Mouse (Mus musculus) kidney, postnatal 4 days (tissue): Measurements from ENCODE around the gene Cenpo.
A peak's percentile ranks its signal among the peaks of the same experiment; 100 is the strongest.
"Not testable (repeated sequence)": the region's sequence is repeated elsewhere in the genome, so short reads cannot be mapped to it uniquely, and the experiment has no call there.

Source experiments
- DNase-seq, 2 experiments: peaks; one replicate each; pipeline ENCODE4 v3.0.0; 2021; ENCODE audit warnings: mixed read lengths in 2 of 2

Gene Cenpo

DNA sequence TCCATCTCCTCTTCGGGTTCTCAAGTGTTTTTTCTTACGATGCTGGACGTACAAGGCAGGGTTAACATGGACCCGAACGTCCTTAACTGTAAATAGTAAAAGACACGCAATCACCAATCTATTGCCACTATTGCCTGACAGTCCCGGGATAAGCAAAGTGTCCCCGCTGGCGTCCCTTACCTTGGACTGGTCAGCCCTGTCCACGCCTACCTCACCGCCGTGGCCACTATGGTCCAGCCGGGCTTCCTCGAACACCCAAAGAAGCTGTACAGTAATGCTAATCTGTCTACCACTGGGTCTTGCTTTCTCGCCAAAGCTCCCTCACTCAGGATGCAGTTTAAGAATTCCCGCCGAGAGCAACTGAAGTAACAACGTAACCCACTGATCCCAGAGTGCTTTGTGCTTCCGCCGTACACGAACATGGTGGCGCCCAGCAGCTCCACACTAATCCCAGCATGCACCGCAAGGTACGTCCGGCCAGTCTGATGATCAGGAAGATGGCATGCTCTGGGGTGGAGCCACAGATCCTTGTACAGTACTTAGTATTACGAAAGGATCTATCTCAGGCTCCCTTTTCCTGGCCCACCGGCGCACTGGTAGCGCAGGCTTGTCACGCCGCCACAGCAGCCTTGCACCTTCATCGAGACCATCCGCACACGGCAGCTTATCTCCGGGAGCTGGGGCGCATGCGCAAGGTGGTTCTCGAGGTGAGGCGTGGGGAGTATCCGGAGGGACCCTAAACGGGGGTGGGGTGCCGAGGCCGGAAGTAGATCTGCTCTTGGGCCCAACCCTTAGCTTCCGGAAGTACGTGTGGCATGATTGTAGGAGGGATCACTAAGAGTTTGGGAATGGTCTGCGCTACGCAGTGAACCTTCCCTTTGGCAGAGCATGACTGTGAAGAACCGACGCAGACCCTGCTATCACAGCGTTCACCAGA is at the start of gene Cenpo, which contains the start of gene Ptrhd1:
Gene Cenpo (minus strand): TSS at position 723 of the 937 bp plus-strand sequence.
Gene Ptrhd1 (plus strand): TSS at position 456 of the 937 bp plus-strand sequence.
- peak; percentile 96 to 97 for DNase-seq

GRCm38 (mm10) chr12:4279878-4280277 is 45.8 kb upstream of the Cenpo start:
- DNase-seq = no peak

DNA sequence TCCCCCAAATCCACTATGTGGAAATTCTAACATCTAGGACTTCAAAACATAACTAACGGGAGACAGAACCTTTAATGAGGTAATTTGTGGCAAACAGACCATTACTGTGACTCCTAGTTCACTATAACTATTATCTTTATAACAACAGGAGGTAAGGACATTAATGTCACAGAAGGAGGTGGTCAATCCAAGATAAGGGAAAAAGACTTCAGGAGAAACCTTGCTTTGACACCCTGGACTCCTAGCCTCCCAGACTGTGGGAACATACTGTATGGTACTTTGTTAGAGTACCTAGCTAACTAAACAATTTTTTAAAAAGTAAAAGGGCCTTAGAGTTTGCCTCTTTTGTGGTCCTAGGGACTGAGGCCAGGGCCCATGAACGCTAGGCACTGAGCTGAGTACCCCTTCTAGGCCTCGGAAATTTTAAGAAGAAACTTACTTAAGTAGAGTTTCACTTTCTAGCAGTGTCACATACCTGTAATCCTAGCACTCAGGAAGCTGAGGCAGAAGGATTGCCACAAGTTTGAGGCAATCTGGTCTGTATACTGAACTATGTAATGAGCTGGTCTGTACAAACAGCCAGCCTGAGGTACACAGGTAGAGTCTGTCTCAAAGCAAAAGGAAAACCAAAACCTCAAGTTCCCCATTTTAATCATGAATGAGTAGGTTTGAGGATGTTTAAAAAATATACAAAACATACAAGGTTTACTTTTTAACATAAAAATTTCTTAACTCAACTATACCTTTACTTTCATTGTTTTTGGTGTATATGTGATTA is 45.1 kb upstream of the Cenpo start:
- DNase-seq = no peak

DNA sequence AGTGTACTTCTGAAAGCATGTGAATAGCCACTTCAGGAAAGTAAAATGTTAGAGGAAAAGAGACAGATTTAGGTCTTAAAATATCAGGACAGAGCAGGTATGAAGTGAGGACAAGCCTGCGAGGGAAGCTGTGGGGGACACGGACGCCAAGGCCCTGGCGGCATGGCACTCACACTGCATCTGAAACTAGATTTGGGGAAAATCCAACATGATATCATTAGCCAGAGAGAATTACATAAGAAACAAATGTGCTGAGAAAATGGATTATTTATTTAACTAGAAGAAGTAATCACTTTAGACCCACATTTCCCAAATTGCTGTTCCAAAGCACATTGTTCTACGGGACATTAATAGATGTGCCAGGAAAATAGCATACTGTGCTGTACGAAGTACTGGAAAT is 37.0 kb upstream of the Cenpo start:
- no peak for DNase-seq

GRCm38 (mm10) chr12:4267765-4268164 is 33.7 kb upstream of the Cenpo start:
- DNase-seq = peak; percentile 31 to 35

GRCm38 (mm10) chr12:4252742-4253655 is 18.9 kb upstream of the Cenpo start:
- DNase-seq = no peak

DNA sequence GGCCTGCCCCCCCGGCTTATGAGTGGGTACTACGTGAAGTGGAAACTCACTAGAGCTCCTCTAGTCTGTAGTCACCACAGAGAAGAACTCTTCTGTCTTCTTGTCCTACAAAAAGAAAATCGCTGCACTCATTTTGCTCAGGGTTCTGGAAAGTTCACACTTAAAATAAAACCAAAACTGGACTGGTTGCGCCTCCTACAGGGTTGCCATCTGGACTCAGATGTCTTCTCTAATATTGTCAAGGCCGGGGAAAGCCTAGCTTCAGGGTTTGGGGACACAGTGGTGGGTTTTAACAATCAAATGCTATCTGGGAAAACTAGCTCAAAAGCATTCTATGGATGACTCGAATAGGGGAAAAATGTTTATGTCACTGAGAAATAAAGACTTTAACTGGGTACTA is 15.7 kb upstream of the Cenpo start:
- DNase-seq = no peak

- DNase-seq = no peak
Observed at GRCm38 (mm10) chr12:4245742-4246141, 11.6 kb upstream of the Cenpo start.

GRCm38 (mm10) chr12:4243805-4244204 is 9.7 kb upstream of the Cenpo start:
- DNase-seq = no peak

DNA sequence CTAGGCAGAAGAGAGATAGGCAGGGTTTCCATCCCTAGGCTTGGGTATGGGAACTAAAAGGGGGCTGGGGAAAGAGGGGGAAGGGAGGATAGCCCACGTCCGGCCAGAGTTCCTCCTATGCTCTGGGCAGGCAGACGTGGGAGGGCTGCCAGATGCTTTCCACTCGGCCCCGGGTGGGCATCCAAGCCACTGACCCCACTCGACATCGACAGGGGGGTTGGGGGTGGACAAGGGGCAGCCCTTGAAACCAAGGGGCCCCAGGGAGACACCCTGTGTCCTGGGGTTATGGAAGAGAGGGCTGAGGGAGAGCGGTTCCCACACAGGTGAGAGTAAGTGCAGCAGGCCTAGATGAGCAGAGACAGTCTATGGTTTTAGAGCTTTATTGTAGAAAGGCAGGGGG is 6.2 kb upstream of the Cenpo start:
- not testable (repeated sequence) for DNase-seq

GRCm38 (mm10) chr12:4237481-4237880 is 3.4 kb upstream of the Cenpo start:
- DNase-seq = no peak

GRCm38 (mm10) chr12:4232777-4233176 is 1.3 kb downstream of the Cenpo start:
- DNase-seq = no peak

DNA sequence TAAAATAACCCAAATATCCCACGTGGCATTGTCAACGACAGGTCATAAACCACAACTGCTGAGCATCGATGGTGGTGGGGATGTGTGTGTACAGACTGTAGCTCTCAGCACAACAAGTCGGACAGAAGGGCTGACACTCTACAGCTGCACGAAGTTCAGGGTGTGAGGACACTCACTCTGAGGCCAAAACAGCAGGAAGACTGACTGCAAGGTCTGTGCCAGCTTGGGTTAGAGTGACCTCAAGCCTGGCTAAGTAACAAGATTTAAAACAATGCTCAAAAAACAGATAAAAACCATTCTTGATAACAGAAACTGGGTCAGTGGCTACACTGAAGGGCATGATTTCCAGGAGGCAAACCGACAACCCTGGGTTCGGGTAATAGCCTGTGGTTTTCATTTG is 3.9 kb downstream of the Cenpo start:
- DNase-seq = no peak

DNA sequence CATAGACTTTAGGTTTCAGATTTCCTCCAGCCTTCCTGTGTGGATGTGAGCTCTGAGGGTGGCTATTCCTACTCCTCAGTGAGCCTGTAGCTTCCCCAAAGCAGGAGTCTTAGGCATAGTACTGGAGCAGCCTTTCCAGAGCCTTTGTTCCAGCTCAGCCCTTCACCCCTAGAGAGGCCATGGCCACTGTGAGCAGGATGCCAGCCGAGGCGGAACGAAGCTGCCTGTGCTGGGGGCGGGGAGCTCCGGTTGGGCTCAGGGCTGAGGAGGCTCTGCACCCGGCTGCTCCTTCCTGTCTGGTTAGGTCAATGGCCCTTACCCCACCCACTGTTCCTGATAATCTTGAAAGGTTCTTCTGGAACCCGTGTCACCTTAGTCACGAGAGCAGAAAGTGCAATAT is 21.2 kb downstream of the Cenpo start:
- peak; percentile 71 to 82 for DNase-seq

GRCm38 (mm10) chr12:4211174-4211573 is 22.9 kb downstream of the Cenpo start:
- DNase-seq = peak; percentile 54 to 62

GRCm38 (mm10) chr12:4209196-4209595 is 24.9 kb downstream of the Cenpo start:
- DNase-seq = no peak

DNA sequence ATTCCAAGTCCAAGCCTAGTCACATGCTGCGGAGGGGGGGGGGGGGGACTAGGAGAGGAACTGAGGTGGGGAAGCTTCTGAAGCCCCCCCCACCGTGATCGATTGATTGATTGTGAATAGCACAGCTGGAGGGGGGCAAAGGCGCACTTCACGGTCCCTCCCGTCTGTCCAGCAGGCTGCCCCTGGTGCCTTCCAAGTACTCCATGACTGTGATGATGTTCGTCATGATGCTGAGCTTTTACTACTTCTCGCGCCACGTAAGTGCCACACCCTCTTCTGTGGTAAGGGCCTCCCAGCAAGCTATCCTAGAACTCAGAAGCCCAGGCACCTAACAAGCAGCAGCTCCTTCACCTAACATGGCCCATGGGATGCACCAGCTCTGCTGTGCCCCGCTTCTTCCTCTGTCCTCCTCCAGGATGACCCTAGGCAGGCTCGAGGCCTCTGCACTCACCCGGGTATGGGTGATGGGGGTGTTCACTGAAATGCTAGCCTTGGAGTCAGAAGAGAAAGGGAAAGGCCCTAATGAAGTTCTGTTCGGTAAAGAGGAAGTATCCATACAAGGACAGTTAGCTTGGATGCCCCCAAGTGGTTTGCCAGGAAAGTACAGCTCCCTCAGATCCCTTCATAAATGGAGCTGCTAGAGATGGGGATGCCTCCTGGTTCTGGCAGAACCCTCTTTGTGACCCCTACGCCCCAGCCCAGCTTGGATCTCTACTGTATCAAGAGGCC is 25.5 kb downstream of the Cenpo start:
- DNase-seq = peak; percentile 78 to 83

DNA sequence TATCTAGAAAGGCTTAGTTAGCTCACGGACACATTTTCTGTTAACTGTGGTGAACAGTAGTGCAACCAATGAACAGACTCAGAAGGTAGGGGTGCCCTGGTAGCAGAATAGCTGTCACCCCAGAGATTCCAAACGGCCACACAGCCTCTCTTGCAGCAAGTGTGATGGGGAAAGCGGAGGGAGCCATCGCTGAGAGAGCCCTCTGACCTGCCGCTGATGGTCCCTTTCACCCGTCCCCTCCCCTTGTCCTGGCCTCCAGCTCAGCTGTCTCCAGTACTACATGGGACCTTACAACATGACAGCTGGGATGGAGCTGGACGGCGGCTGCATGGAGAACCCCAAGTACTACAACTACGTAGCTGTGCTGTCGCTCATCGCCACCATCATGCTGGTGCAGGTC is 28.0 kb downstream of the Cenpo start:
- no peak for DNase-seq

- DNase-seq = no peak
Observed at GRCm38 (mm10) chr12:4202206-4202605, 31.9 kb downstream of the Cenpo start.

DNA sequence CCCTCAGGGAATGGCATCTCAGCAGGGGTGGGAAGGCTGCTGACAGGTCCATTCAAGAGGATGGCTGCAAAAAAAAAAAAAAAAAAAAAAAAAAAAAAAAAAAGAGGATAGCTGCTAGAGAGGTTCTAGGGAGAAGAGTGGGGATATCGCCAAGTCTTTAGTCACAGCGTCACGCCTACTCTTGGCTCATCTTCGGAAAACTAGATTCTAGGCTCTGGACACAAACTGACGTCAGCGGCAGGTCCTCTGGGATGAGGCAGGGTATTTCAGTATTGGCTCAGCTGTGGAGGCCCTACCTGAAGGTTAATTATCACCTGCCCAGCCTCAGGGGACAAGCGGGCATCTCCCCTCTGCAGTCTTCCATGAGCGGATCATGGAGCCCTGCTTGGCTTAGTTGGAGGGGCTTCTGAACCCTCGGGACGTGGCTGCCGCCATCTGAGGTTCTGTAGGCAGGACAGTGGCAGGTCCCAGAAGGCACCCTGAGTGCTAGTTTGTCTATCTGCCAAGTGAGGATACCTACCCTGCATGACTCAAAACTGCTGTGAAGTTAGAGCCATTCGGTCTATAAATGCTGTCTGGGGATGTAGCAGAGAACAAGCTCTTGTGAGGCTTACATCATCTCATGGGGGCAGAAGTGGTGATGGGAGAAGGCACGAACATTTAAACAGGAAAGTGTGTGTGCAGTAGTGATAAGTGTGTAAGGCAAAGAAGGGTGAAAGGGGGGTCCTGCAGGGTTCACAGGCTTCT is 32.5 kb downstream of the Cenpo start:
- no peak for DNase-seq

- DNase-seq = no peak
Observed at GRCm38 (mm10) chr12:4199271-4199670, 34.8 kb downstream of the Cenpo start.
